Mouse (Mus musculus) bone marrow, adult 2 months (tissue): ENCODE data around the gene Nupr1l. TPM values are rescaled to one million over a fixed set of nuclear protein-coding genes. Genes with fewer than 3 reads are reported as not detected.
"Not testable (repeated sequence)": the region's sequence is repeated elsewhere in the genome, so short reads cannot be mapped to it uniquely, and the experiment has no call there.

ENCODE experiments used
- H3K27ac ChIP-seq: fragments of 200-500 bp; 2 replicates; pipeline ENCODE4 v1.5.1; 2012; ENCODE audit warnings: low read depth, mild to moderate bottlenecking, control low read depth, inconsistent platforms, low read length; ENCODE audit not compliant: control insufficient read depth, poor library complexity, insufficient read depth
- H3K4me1 ChIP-seq: fragments of 200-500 bp; 2 replicates; pipeline ENCODE4 v1.6.1; 2011; ENCODE audit warnings: low read length; ENCODE audit not compliant: control insufficient read depth, insufficient read depth
- H3K4me3 ChIP-seq: fragments of 200-500 bp; replicated peaks from 2 replicates; pipeline ENCODE3; 2011; ENCODE audit warnings: mild to moderate bottlenecking, low read depth, low read length, control low read depth; ENCODE audit not compliant: control insufficient read depth
- CTCF ChIP-seq: fragments of 200-500 bp; IDR thresholded peaks from 2 replicates; pipeline ENCODE4 v1.5.1; 2011; ENCODE audit warnings: low read length, control low read depth; ENCODE audit not compliant: control insufficient read depth, insufficient read depth
- POLR2A ChIP-seq: fragments of 200-500 bp; IDR thresholded peaks from 2 replicates; pipeline ENCODE4 v1.6.1; 2011; ENCODE audit warnings: low read depth, mild to moderate bottlenecking, control low read depth, low read length, borderline replicate concordance; ENCODE audit not compliant: control insufficient read depth
- WGBS: fragments of 180-500 bp; shearing (Covaris S2); methylation state at CpG from one replicate; pipeline ENCODE4 v1.1.7; 2018; 5-methylcytosine and 5-hydroxymethylcytosine counted together
- polyA plus RNA-seq: library from polyadenylated mRNA; stranded (reverse); fragments of >200 nt; gene quantifications from 2 replicates; pipeline ENCODE4 v1.2.4, GENCODE M21; 2011; ENCODE audit warnings: low replicate concordance; ENCODE audit not compliant: missing spikeins, insufficient read depth, insufficient read length

Nupr1l gene
- polyA plus RNA-seq, 1 experiment, result not detected

- Histone ChIP-seq H3K4me3 (no peak overlapping the region), H3K4me1 (peaks cover 1% of the 10 kb centered on the region; the same call in 1 of the 2 replicates), H3K27ac (no peak overlapping the region)
- TF ChIP-seq CTCF (no peak), POLR2A (no peak)
- 11% methylated on average over 4 of the region's 4 CpGs for WGBS
Measured at GRCm38 (mm10) chr5:129907775-129908174, 565 bp upstream of the Nupr1l start.

- Histone ChIP-seq H3K4me3 (no peak overlapping the region), H3K27ac (no peak overlapping the region), H3K4me1 (peaks cover 1% of the 10 kb centered on the region; the same call in 1 of the 2 replicates)
- 69% methylated on average over 9 of the region's 9 CpGs for WGBS
- TF ChIP-seq POLR2A, result no peak
- TF ChIP-seq CTCF, result no peak
Measured at GRCm38 (mm10) chr5:129909147-129909546, 807 bp downstream of the Nupr1l start.

- Histone ChIP-seq H3K27ac (no peak overlapping the region), H3K4me3 (no peak overlapping the region)
- TF ChIP-seq POLR2A (no peak), CTCF (no peak)
Measured at GRCm38 (mm10) chr5:129909591-129909990, 1.3 kb downstream of the Nupr1l start.

GRCm38 (mm10) chr5:129914024-129914423 is 5.7 kb downstream of the Nupr1l start:
- WGBS, result 38% methylated on average over 2 of the region's 2 CpGs
- H3K4me3 ChIP-seq, result no peak overlapping the region
- TF ChIP-seq CTCF (peak; percentile 67), POLR2A (no peak)

More at GRCm38 (mm10) chr5:129909591-129909990, 1.3 kb downstream of the Nupr1l start:
- H3K4me1 ChIP-seq, result peaks cover 1% of the 10 kb centered on the region; the same call in 1 of the 2 replicates
- 58% methylated on average over 7 of the region's 7 CpGs for WGBS

GRCm38 (mm10) chr5:129915491-129915890 is 7.2 kb downstream of the Nupr1l start:
- not testable (repeated sequence) for H3K27ac ChIP-seq, H3K4me3 ChIP-seq, H3K4me1 ChIP-seq
- 75% methylated on average over 11 of the region's 11 CpGs for WGBS

More at GRCm38 (mm10) chr5:129914024-129914423, 5.7 kb downstream of the Nupr1l start:
- Histone ChIP-seq H3K27ac (no peak overlapping the region), H3K4me1 (no peaks in the 10 kb centered on the region; the same call in 1 of the 2 replicates)

- no peak overlapping the region for H3K27ac ChIP-seq
- WGBS, result 85% methylated on average over 24 of the region's 24 CpGs
- H3K4me3 ChIP-seq, result no peak overlapping the region
- no peaks in the 10 kb centered on the region for H3K4me1 ChIP-seq
- no peak for TF ChIP-seq POLR2A
- no peak for TF ChIP-seq CTCF
Measured at GRCm38 (mm10) chr5:129918065-129918651, 9.8 kb downstream of the Nupr1l start.

GRCm38 (mm10) chr5:129918752-129919151 is 10.4 kb downstream of the Nupr1l start:
- TF ChIP-seq POLR2A (no peak), CTCF (no peak)
- WGBS, result 76% methylated on average over 9 of the region's 9 CpGs
- no peaks in the 10 kb centered on the region for H3K4me1 ChIP-seq
- H3K4me3 ChIP-seq, result no peak overlapping the region
- no peak overlapping the region for H3K27ac ChIP-seq

GRCm38 (mm10) chr5:129919320-129919719 is 11.0 kb downstream of the Nupr1l start:
- TF ChIP-seq CTCF, result no peak
- TF ChIP-seq POLR2A, result no peak
- WGBS, result 71% methylated on average over 8 of the region's 8 CpGs
- no peaks in the 10 kb centered on the region for H3K4me1 ChIP-seq
- no peak overlapping the region for H3K27ac ChIP-seq
- no peak overlapping the region for H3K4me3 ChIP-seq

GRCm38 (mm10) chr5:129921972-129922371 is 13.6 kb downstream of the Nupr1l start:
- no peak overlapping the region for H3K4me3 ChIP-seq
- no peak for TF ChIP-seq POLR2A
- TF ChIP-seq CTCF, result no peak
- 87% methylated on average over 4 of the region's 4 CpGs for WGBS
- H3K4me1 ChIP-seq, result no peaks in the 10 kb centered on the region
- H3K27ac ChIP-seq, result no peak overlapping the region
